Mouse (Mus musculus) brain, embryonic 14.5 days (tissue): ENCODE measurements around the gene Spef2.

Source experiments
- CTCF ChIP-seq: fragments of 200-500 bp; IDR thresholded peaks from 2 replicates; pipeline ENCODE4 v1.5.1; 2012; ENCODE audit warnings: inconsistent platforms, mild to moderate bottlenecking, moderate library complexity, borderline replicate concordance; ENCODE audit not compliant: insufficient read depth, insufficient read length; ENCODE audit errors: extremely low read depth
- POLR2A ChIP-seq: fragments of 200-500 bp; IDR thresholded peaks from 2 replicates; pipeline ENCODE4 v1.6.1; 2012; ENCODE audit warnings: mild to moderate bottlenecking, inconsistent platforms, borderline replicate concordance; ENCODE audit not compliant: poor library complexity, insufficient read depth, insufficient read length, severe bottlenecking; ENCODE audit errors: extremely low read depth

- TF ChIP-seq POLR2A (no peak), CTCF (no peak)
These were observed 80.1 kb downstream of the Spef2 start for GRCm38 (mm10) chr15:9668575-9668974.
